Mouse (Mus musculus) G1E (cell line): ENCODE measurements around the gene Pdia5.

ENCODE experiments used
- CTCF ChIP-seq: IDR thresholded peaks from 2 replicates; pipeline ENCODE4 v1.5.1; 2012; ENCODE audit warnings: low read depth, low read length, inconsistent platforms, mixed read lengths
- GATA1 ChIP-seq: IDR thresholded peaks from 2 replicates; pipeline ENCODE4 v1.6.1; 2012; ENCODE audit warnings: borderline replicate concordance, low read length, inconsistent platforms, mixed read lengths

GRCm38 (mm10) chr16:35423250-35424139, 67.2 kb downstream of the Pdia5 start:
- TF ChIP-seq CTCF (no peak), GATA1 (no peak)
